Mouse (Mus musculus): ENCODE measurements around the gene Aqp1. TPM values are rescaled to one million over a fixed set of nuclear protein-coding genes. Genes with fewer than 3 reads are reported as not detected.

Aqp1 gene
- polyA plus RNA-seq, 1 experiment from 2014 or later = 0.56 TPM

- Histone ChIP-seq H3K9ac (ENCODE audit: low read depth, low read length) (no peak overlapping the region), H3K4me3 (ENCODE audit: low read depth, low read length) (no peak overlapping the region), H3K27ac (ENCODE audit: low read depth, low read length) (no peak overlapping the region), H3K4me1 (replicated peaks; ENCODE audit: control insufficient read depth, insufficient read depth, low read length) (no peaks in the 10 kb centered on the region), H3K36me3 (ENCODE audit: control insufficient read depth, insufficient read depth, low read length) (no peaks in the 10 kb centered on the region), H3K27me3 (ENCODE audit: control insufficient read depth, insufficient read depth, low read length) (no peaks in the 10 kb centered on the region), H3K4me2 (replicated peaks; ENCODE audit: low read depth, low read length) (no peak overlapping the region), H3K9me3 (ENCODE audit: control insufficient read depth, low read length) (no peaks in the 10 kb centered on the region)
- DNase-seq (ENCODE audit: low spot score) (no peak), ATAC-seq (ENCODE audit: low FRiP score) (no peak)
- WGBS = 96% methylated on average over 4 of the region's 4 CpGs
Measured at GRCm38 (mm10) chr6:55313893-55314292, 22.3 kb upstream of the Aqp1 start.

- H3K4me1 ChIP-seq (replicated peaks; ENCODE audit: control insufficient read depth, insufficient read depth, low read length) = no peaks in the 10 kb centered on the region
- no peak overlapping the region for H3K27ac ChIP-seq (ENCODE audit: low read depth, low read length)
- no peak for ATAC-seq (ENCODE audit: low FRiP score)
- no peak overlapping the region for H3K4me3 ChIP-seq (ENCODE audit: low read depth, low read length)
- no peak overlapping the region for H3K4me2 ChIP-seq (replicated peaks; ENCODE audit: low read depth, low read length)
- no peaks in the 10 kb centered on the region for H3K27me3 ChIP-seq (ENCODE audit: control insufficient read depth, insufficient read depth, low read length)
- no peaks in the 10 kb centered on the region for H3K36me3 ChIP-seq (ENCODE audit: control insufficient read depth, insufficient read depth, low read length)
- DNase-seq (ENCODE audit: low spot score) = no peak
- H3K9me3 ChIP-seq (ENCODE audit: control insufficient read depth, low read length) = no peaks in the 10 kb centered on the region
- 92% methylated on average over 8 of the region's 8 CpGs for WGBS
- no peak overlapping the region for H3K9ac ChIP-seq (ENCODE audit: low read depth, low read length)
Measured at GRCm38 (mm10) chr6:55314628-55315027, 21.6 kb upstream of the Aqp1 start.

DNA sequence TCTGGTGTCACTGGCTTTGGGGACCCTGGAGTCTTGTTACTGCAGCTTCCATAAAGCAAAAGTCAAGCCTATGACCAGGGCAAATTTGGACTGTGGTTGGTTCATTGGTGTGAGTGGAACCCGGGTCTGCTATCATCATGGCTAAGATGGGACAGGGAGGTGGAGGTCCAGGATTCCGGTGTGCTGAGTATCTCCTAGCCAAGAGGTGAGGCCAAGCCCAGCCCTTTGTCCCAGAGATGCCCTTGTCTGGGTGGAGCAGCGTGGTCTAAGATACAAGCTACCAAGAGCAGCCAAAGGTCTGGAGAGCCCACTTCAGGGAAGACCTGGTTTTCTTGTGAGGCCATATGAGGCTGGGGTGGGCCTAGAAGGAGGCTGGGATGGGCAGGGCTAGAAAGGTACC lies 17.6 kb upstream of the Aqp1 start:
- Histone ChIP-seq H3K4me3 (ENCODE audit: low read depth, low read length) (no peak overlapping the region), H3K36me3 (ENCODE audit: control insufficient read depth, insufficient read depth, low read length) (no peaks in the 10 kb centered on the region), H3K4me2 (replicated peaks; ENCODE audit: low read depth, low read length) (no peak overlapping the region), H3K4me1 (replicated peaks; ENCODE audit: control insufficient read depth, insufficient read depth, low read length) (no peaks in the 10 kb centered on the region), H3K9me3 (ENCODE audit: control insufficient read depth, low read length) (no peaks in the 10 kb centered on the region), H3K27ac (ENCODE audit: low read depth, low read length) (no peak overlapping the region), H3K9ac (ENCODE audit: low read depth, low read length) (no peak overlapping the region), H3K27me3 (ENCODE audit: control insufficient read depth, insufficient read depth, low read length) (no peaks in the 10 kb centered on the region)
- DNase-seq (ENCODE audit: low spot score) (no peak), ATAC-seq (ENCODE audit: low FRiP score) (no peak)
- 95% methylated on average over 3 of the region's 3 CpGs for WGBS

- ATAC-seq (ENCODE audit: low FRiP score) = no peak
- H3K9me3 ChIP-seq (ENCODE audit: control insufficient read depth, low read length) = no peaks in the 10 kb centered on the region
- DNase-seq (ENCODE audit: low spot score) = no peak
- WGBS = 71% methylated on average over 14 of the region's 14 CpGs
- no peak overlapping the region for H3K4me2 ChIP-seq (replicated peaks; ENCODE audit: low read depth, low read length)
- H3K9ac ChIP-seq (ENCODE audit: low read depth, low read length) = no peak overlapping the region
- no peaks in the 10 kb centered on the region for H3K36me3 ChIP-seq (ENCODE audit: control insufficient read depth, insufficient read depth, low read length)
- no peak overlapping the region for H3K4me3 ChIP-seq (ENCODE audit: low read depth, low read length)
- no peak overlapping the region for H3K27ac ChIP-seq (ENCODE audit: low read depth, low read length)
- no peaks in the 10 kb centered on the region for H3K27me3 ChIP-seq (ENCODE audit: control insufficient read depth, insufficient read depth, low read length)
- H3K4me1 ChIP-seq (replicated peaks; ENCODE audit: control insufficient read depth, insufficient read depth, low read length) = no peaks in the 10 kb centered on the region
Measured at GRCm38 (mm10) chr6:55319585-55320551, 16.4 kb upstream of the Aqp1 start.

DNA sequence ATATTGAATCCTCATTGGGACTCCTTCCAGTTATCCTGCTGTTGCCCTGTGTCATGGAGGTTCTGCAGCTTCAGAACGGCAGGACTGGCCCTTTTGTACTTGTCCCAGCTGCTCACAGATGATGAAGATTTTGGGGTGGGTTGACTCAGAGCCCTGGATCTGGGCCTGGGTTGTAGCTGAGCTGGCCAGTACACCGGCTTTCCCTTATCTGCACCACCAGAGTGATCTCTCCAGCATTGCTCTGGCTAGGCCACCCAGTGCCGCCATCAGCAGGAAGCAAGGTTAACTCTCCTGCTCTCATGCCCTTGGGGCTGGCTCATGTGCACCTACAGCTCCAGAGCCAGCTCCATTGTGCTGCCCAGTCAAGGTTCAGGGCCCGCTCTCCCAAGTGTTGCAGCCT lies 15.3 kb upstream of the Aqp1 start:
- no peaks in the 10 kb centered on the region for H3K27me3 ChIP-seq (ENCODE audit: control insufficient read depth, insufficient read depth, low read length)
- H3K36me3 ChIP-seq (ENCODE audit: control insufficient read depth, insufficient read depth, low read length) = no peaks in the 10 kb centered on the region
- DNase-seq (ENCODE audit: low spot score) (no peak), ATAC-seq (ENCODE audit: low FRiP score) (no peak)
- no peaks in the 10 kb centered on the region for H3K9me3 ChIP-seq (ENCODE audit: control insufficient read depth, low read length)
- H3K4me1 ChIP-seq (replicated peaks; ENCODE audit: control insufficient read depth, insufficient read depth, low read length) = no peaks in the 10 kb centered on the region
- no peak overlapping the region for H3K4me2 ChIP-seq (replicated peaks; ENCODE audit: low read depth, low read length)
- WGBS = 87% methylated on average over 4 of the region's 4 CpGs
- H3K27ac ChIP-seq (ENCODE audit: low read depth, low read length) = no peak overlapping the region
- no peak overlapping the region for H3K9ac ChIP-seq (ENCODE audit: low read depth, low read length)
- H3K4me3 ChIP-seq (ENCODE audit: low read depth, low read length) = no peak overlapping the region

- Histone ChIP-seq H3K4me1 (replicated peaks; ENCODE audit: control insufficient read depth, insufficient read depth, low read length) (no peaks in the 10 kb centered on the region), H3K9me3 (ENCODE audit: control insufficient read depth, low read length) (no peaks in the 10 kb centered on the region), H3K9ac (ENCODE audit: low read depth, low read length) (no peak overlapping the region), H3K36me3 (ENCODE audit: control insufficient read depth, insufficient read depth, low read length) (no peaks in the 10 kb centered on the region), H3K27me3 (ENCODE audit: control insufficient read depth, insufficient read depth, low read length) (no peaks in the 10 kb centered on the region), H3K27ac (ENCODE audit: low read depth, low read length) (no peak overlapping the region), H3K4me3 (ENCODE audit: low read depth, low read length) (no peak overlapping the region), H3K4me2 (replicated peaks; ENCODE audit: low read depth, low read length) (no peak overlapping the region)
- DNase-seq (ENCODE audit: low spot score) (no peak), ATAC-seq (ENCODE audit: low FRiP score) (no peak)
- WGBS = 66% methylated on average over 6 of the region's 6 CpGs
Measured at GRCm38 (mm10) chr6:55321518-55321917, 14.7 kb upstream of the Aqp1 start.

DNA sequence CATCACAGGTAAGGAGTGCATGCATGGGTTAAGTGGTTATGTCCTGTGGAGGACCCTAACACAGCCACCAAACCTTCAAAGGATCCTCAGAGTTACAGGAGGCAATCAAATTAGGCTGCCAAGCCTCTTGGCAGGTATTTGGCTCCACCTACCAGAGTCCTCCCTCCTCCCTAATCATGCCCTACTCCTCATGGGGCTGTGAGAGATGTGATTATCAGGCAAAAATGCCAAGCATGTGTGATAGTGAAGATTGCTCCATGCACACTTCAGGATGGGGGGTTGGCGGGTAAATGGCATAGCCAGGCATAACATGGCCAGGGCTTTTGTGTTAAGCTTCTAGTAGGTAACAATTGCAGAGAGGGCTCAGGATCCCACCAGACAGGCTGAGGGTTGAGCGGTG lies 13.3 kb upstream of the Aqp1 start:
- DNase-seq (ENCODE audit: low spot score) = no peak
- Histone ChIP-seq H3K9ac (ENCODE audit: low read depth, low read length) (no peak overlapping the region), H3K27ac (ENCODE audit: low read depth, low read length) (no peak overlapping the region), H3K4me1 (replicated peaks; ENCODE audit: control insufficient read depth, insufficient read depth, low read length) (no peaks in the 10 kb centered on the region), H3K27me3 (ENCODE audit: control insufficient read depth, insufficient read depth, low read length) (no peaks in the 10 kb centered on the region), H3K4me3 (ENCODE audit: low read depth, low read length) (no peak overlapping the region), H3K9me3 (ENCODE audit: control insufficient read depth, low read length) (no peaks in the 10 kb centered on the region), H3K4me2 (replicated peaks; ENCODE audit: low read depth, low read length) (no peak overlapping the region), H3K36me3 (ENCODE audit: control insufficient read depth, insufficient read depth, low read length) (no peaks in the 10 kb centered on the region)
- 89% methylated on average over 2 of the region's 2 CpGs for whole genome bisulfite sequencing
- ATAC-seq (ENCODE audit: low FRiP score) = no peak

GRCm38 (mm10) chr6:55323908-55324634 lies 12.2 kb upstream of the Aqp1 start:
- DNase-seq (ENCODE audit: low spot score) = no peak
- Histone ChIP-seq H3K9me3 (ENCODE audit: control insufficient read depth, low read length) (no peaks in the 10 kb centered on the region), H3K36me3 (ENCODE audit: control insufficient read depth, insufficient read depth, low read length) (no peaks in the 10 kb centered on the region), H3K27me3 (ENCODE audit: control insufficient read depth, insufficient read depth, low read length) (no peaks in the 10 kb centered on the region), H3K27ac (ENCODE audit: low read depth, low read length) (no peak overlapping the region), H3K9ac (ENCODE audit: low read depth, low read length) (no peak overlapping the region), H3K4me2 (replicated peaks; ENCODE audit: low read depth, low read length) (no peak overlapping the region), H3K4me3 (ENCODE audit: low read depth, low read length) (no peak overlapping the region), H3K4me1 (replicated peaks; ENCODE audit: control insufficient read depth, insufficient read depth, low read length) (no peaks in the 10 kb centered on the region)
- ATAC-seq (ENCODE audit: low FRiP score) = no peak
- WGBS = 84% methylated on average over 17 of the region's 17 CpGs

Measured in hindbrain, embryonic 11.5 days (tissue).